Mouse (Mus musculus) cerebellum, adult 2 months (tissue): ENCODE measurements around the gene Tifa.

ENCODE experiments used
- CTCF ChIP-seq: fragments of 200-500 bp; IDR thresholded peaks from 2 replicates; pipeline ENCODE4 v1.5.1; 2011; ENCODE audit warnings: low read depth, mild to moderate bottlenecking, control low read depth, low read length, moderate library complexity, borderline replicate concordance; ENCODE audit not compliant: insufficient read depth
- POLR2A ChIP-seq: fragments of 200-500 bp; IDR thresholded peaks from 2 replicates; pipeline ENCODE4 v1.6.1; 2011; ENCODE audit warnings: low read length, control low read depth, borderline replicate concordance; ENCODE audit not compliant: insufficient read depth

DNA sequence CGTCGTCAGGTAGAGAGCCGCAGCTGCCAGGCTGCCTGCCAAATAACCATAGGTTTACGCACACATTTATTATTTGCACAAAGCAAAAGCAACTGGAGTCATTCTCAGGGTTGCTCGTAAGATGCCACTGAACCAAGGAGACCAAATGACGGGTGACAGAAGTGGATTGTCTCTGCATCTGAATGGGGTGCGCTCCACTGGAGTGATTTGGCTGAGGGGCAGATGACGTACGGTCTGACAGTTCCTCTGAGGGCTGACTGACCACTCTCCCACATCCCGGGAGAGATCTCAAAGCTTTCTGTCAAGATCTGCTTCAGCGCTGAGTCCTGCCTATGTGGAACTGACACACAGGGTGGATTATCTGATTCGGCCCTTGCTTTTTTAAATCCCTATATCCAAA, 15.5 kb downstream of the Tifa start:
- TF ChIP-seq CTCF, result no peak
- no peak for TF ChIP-seq POLR2A
